Mouse (Mus musculus): ENCODE measurements around the gene Ftl1-ps1.

The Ftl1-ps1 gene

DNA sequence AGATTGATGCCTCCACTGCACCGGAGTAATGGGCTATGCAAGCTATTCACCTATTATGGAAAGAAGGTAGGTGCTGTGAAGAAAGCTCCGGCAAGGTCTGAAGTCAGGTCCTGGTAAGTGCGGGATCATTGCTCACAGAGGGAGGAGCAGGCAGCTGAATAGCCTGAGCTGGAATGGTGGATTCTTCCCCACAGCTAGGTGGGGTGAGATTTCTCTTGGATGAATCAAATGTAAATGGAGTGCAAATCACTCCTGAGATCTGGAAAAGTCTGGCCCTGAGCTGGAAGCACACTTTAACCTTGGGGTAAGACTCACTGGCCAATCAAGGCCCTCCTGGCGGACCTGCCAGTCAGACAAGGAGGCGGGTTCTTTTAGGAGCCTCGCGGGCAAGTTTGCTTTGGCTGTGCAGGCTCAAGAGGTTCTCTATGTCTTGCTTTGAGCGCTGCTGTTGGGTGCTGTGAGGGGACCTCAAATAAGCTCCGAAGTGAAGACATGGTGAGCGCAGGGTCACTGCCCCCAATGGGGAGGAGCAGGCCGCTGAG, at the start of gene Ftl1-ps1:
Gene Ftl1-ps1, plus strand, starts transcription at position 397 of the 542 bp plus-strand sequence.
- no peak for DNase-seq

DNA sequence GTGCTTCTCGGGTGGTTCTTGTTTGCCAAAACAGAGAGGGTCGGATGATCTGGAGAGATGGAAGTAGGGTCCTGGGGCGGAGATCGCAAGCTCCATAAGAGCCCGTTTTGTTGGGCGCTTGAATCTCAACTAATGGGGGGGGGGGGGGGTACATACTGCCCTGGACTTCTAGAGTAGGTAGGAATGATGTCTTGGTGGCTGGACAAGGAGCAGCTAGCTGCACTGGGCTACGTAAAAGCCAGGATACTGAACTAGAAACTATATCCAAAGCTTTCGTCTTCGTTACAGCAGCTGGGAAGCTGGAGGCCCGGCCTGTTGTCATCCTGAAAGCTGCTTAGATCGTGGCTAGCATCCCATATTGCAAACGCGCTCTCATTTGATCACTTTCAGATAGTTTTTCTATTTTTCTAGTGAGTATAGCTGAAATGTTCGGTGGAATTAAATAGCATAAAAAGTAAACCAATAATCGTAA, 49.0 kb upstream of the Ftl1-ps1 start:
- no peak for DNase-seq

DNA sequence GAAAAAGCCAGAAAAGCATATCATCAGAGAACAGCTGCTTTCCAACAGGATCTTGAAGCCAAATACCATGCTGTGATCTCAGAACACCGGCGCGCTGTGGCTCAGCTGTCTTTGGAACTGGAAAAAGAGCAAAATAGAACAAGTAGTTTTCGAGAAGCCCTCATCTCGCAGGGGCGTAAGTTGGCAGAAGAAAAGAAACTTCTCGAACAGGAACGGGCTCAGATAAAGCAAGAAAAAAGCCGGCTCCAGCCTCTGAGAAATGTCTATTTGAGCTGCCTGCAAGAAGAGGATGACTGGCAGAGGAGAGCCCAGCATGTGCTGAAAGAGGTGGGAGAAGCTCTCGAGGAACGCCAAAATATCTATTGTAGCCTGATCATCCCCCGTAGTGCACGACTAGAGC, 43.0 kb upstream of the Ftl1-ps1 start:
- DNase-seq = no peak

DNA sequence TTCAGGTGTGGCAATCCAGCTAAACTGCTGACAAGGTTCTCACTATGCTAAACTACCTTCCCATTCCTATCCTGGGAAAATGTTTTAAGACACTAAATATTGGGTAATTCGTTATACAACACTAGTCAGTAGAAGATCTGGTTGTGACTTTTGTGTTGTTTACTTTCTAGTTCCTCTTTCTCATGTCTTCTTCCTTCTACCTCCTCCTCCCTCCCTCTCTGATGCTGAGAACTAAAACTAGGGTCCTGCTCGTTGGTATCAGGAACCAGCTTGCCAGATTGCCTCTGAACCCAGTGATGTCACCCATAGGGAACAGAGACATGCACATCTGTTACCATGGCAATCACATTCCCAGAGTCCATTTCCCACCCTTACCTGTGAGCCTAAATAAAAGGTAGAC, 37.3 kb upstream of the Ftl1-ps1 start:
- DNase-seq = no peak

DNA sequence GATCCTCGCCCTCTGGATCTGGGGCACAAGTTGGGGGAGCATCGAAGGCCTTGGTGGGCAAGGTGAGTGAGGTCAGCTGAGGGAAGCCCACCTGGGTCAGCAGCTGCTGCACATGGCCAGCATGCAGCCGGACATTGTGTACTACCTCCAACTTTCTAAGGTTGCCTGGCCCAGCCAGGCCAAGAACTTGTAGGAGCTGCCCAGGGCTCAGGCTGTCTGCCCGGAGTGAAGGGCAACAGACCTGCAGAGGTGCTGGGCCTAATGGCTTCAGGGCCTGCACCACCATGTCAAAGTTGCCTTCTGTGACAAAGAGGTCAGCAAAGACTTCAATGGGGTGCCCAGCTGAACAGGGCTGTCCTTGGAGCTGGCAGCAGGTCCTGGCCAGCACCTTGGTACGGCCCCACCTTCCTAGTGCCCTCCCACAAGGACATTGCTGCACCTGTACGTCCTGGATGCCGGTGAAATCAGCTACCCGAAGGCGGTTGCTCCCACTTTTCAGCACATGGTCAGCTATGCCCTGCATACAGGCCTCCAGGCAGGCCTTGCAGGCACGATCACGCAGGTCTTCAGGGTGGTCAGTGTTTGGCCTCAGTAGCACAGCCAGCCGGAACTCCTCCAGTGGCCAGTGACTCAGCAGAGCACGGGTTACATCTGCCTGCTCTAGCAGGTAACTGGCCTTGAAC, 36.2 kb upstream of the Ftl1-ps1 start:
- DNase-seq = no peak

DNA sequence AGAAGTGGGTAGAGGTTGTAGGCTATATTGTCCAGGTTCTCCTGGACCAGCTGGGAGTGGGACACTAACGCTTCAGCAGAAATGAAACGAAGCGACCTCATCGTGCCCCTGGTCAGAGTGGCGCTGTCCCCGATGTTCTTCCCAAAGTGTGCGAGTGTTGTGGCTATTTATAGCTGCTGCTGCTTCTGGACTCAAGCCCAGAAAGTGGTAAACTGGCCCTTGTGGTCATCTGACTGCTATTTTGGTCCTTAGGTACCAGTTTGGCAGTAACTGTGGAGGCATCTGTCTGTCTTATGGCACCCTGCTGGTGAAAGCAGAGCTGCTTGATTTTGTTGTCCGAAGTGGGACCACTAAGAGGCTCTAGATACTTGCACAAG, 35.6 kb upstream of the Ftl1-ps1 start, which contains the start of gene Lrrc14b:
Gene Lrrc14b, minus strand, starts transcription at position 147 of the 377 bp plus-strand sequence.
- DNase-seq = peak; percentile 36 to 47

DNA sequence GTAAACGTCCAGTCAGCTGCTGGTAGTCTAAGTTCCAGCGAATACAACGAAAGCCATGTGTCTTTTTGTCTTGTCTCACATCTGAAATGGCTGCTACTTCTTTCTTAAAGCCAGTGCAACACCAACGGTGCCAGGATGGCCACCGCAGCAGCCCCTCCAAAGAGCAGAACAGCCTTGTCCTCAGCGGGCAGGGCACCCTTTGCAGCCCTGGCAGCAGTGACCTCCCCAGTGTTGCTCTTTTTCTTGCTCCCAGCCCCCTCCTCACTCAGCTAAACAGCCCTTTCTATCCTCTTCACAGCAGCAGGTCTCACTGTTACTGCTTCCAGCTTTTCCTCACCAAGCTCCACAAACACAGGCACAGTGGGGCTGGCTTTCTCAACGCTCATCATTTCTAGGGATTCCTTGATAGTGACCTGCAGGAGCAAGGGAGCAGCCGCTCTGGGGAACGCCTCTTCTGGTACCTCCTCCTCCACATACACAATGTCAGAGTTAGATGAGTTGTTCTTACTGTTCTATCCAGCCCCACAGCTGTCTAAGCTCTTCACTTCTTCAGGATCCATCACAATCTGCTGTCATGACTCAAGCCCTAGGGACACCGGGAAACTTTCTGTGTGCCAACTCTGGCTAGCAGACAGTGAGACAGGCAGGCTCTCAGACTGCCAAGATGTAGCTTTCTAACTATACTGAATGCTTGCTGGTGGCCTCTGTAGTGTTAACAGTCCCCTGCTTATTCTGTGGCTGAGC, 17.8 kb upstream of the Ftl1-ps1 start:
- peak; percentile 24 to 28 for DNase-seq

DNA sequence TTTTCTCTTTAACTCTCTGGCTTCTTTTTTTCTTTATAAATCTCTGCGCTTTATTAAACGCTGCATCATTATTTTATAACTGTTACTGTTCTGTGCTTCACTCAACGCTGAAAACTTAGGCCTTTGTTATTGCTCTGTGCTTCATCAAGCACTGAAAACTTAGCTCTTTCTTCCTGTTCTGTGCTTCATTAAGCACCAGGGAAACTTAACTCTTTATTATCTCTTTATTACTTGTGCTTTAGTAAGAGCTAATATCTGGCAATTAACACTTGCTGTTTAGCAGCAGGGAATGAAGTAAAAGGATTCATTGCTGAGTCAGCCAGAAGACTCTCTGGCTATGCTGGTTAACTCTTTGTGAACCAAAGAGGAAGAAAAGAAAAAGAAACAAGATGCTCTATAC, 17.2 kb upstream of the Ftl1-ps1 start:
- no peak for DNase-seq

DNA sequence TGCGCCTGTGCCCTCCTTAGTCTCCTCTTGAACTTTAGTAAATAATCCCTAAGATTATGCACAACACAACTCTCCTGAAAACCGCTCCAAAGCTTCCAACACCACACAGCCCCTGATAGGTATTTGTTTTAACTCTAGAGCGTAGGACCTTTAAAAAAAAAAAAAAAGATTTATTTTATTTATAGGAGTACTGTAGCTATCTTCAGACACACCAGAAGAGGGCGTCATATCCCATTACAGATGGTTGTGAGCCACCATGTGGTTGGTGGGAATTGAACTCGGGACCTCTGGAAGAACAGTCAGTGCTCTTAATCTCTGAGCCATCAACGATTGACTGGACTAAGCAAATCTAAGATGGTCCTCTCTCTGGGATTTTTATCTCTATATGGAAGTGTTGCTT, 9.8 kb upstream of the Ftl1-ps1 start:
- no peak for DNase-seq

DNA sequence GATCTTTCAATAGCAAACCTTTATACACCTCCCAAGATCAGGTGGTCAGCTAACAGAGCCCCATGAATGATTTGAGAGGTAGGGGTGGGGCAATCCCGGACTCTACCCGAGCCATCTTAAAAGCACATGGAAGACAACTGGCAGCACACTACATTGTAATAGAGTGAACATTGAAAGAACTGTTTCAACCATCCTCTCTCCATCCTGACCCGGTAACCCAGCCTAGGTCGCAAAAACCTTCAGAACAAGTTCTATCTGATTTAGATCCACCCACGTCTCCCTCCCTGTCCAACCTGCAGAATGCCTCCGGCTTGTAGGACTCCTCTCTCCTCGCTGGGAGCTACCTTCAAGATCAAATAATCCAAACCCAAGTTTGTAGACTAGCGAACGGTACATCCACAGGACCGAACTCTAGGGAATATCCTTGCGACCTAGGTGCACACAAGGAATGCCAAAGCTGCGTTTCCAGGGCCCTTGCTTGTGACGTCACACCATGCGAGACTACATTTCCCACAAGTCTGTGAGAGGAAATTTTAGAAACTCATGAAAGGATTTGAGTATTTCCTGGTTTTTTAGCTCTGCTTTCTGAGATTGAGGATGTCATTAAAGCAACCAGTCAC, 9.0 kb upstream of the Ftl1-ps1 start, which contains the start of gene Zfp72:
Gene Zfp72, minus strand, starts transcription at position 466 of the 620 bp plus-strand sequence.
- DNase-seq = peak; percentile 75 to 82

DNA sequence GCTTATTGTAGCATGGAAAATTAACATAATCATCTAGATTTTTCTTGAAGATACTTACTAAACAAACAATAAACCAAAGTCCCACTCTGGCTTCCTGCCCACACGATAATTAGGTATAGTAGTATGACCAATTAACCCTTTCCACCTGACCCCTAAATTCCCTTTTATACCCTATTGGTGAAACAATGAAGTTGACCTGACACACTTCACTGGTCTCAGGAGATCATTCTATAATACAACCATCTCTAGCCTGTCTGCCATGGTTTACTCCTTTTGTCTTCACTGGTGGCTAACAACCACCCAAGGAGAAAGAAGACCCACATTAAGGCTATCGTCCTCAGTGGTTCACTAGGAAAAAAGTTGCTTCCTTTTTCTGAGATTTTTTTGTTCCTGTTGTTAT, 8.3 kb upstream of the Ftl1-ps1 start:
- peak in 1 of 2 experiments; percentile 20 for DNase-seq

DNA sequence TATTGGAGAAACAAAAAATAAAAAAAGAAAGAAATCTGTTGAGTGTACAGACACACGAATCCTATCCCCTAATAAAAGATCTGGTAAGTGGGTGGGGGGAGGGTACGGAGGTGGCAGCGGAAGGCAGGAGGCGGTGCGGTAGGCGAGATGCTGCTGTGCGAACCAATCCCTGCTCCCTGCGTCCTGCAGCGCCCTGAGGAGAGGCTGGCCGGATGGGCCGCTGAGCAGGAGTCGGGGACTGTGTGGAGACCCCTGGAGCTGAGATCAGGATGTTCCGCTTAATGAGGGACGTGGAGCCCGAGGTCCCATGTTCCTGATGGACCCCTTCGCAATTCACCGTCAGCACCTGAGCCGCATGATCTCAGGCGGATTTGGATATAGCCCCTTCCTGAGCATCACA, 40.4 kb downstream of the Ftl1-ps1 start:
- no peak for DNase-seq

All from cerebellum, postnatal 14 days (tissue).